Mouse (Mus musculus): ENCODE data around the gene Tubg2.

GRCm38 (mm10) chr11:101155728-101156371 lies at the start of gene Tubg2:
- no peak for TF ChIP-seq CTCF (IDR thresholded peaks at IDR 0.05; ENCODE audit: control insufficient read depth, insufficient read depth, insufficient replicate concordance, low read depth, low read length)
- TF ChIP-seq POLR2A (IDR thresholded peaks at IDR 0.05; ENCODE audit: control insufficient read depth, low read depth, low read length), result no peak

All from testis, adult 2 months (tissue).